Mouse (Mus musculus) lung, embryonic 16.5 days (tissue): Measurements from ENCODE around the gene Adprhl1. TPM values are rescaled to one million over a fixed set of nuclear protein-coding genes. Genes with fewer than 3 reads are reported as not detected.

Source experiments
- ATAC-seq: fragments of 200-750 bp; cut with Nextera tagmentation; 2 replicates; pipeline ENCODE4 v1.8.0; 2017; ENCODE audit warnings: low read depth, mild to moderate bottlenecking, moderate library complexity
- H3K27ac ChIP-seq: fragments of 300-500 bp; sonication (generic); 2 replicates; pipeline ENCODE4 v1.5.1; 2014; ENCODE audit warnings: mild to moderate bottlenecking, control low read depth, low read length
- H3K27me3 ChIP-seq: fragments of 300-500 bp; sonication (generic); 2 replicates; pipeline ENCODE4 v1.6.1; 2014; ENCODE audit warnings: low read depth, low read length, mixed read lengths; ENCODE audit not compliant: control insufficient read depth, insufficient read depth
- H3K36me3 ChIP-seq: fragments of 300-500 bp; sonication (generic); 2 replicates; pipeline ENCODE4 v1.6.1; 2014; ENCODE audit warnings: low read length; ENCODE audit not compliant: control insufficient read depth, insufficient read depth
- H3K4me1 ChIP-seq: fragments of 300-500 bp; sonication (generic); replicated peaks from 2 replicates; pipeline ENCODE4 v1.6.1; 2014; ENCODE audit warnings: low read length, mixed read lengths; ENCODE audit not compliant: control insufficient read depth, insufficient read depth
- H3K4me2 ChIP-seq: fragments of 300-500 bp; sonication (generic); 2 replicates; pipeline ENCODE4 v1.6.1; 2014; ENCODE audit warnings: low read depth, low read length, control low read depth
- H3K4me3 ChIP-seq: fragments of 300-500 bp; sonication (generic); 2 replicates; pipeline ENCODE4 v1.5.1; 2014; ENCODE audit warnings: mild to moderate bottlenecking, low read length, control low read depth
- H3K9ac ChIP-seq: fragments of 300-500 bp; sonication (generic); 2 replicates; pipeline ENCODE4 v1.6.1; 2014; ENCODE audit warnings: low read length, control low read depth
- H3K9me3 ChIP-seq: fragments of 300-500 bp; sonication (generic); 2 replicates; pipeline ENCODE4 v1.6.1; 2016; ENCODE audit warnings: low read length; ENCODE audit not compliant: control insufficient read depth
- WGBS: fragments of 180-500 bp; shearing (Covaris S2); extraction: QIAGEN DNeasy Blood & Tissue Kit; methylation state at CpG from one replicate; pipeline ENCODE4 v1.1.7; 2014; 5-methylcytosine and 5-hydroxymethylcytosine counted together
- polyA plus RNA-seq: library from polyadenylated mRNA; unstranded; fragments of >200 nt; fragmentation: Nextera tagmentation; extraction: Ambion mirVana; gene quantifications from 2 replicates; pipeline ENCODE4 v1.2.1, GENCODE M21; 2015

Adprhl1 gene
- polyA plus RNA-seq: 5.7 and 6.3 TPM in 2 replicates

DNA sequence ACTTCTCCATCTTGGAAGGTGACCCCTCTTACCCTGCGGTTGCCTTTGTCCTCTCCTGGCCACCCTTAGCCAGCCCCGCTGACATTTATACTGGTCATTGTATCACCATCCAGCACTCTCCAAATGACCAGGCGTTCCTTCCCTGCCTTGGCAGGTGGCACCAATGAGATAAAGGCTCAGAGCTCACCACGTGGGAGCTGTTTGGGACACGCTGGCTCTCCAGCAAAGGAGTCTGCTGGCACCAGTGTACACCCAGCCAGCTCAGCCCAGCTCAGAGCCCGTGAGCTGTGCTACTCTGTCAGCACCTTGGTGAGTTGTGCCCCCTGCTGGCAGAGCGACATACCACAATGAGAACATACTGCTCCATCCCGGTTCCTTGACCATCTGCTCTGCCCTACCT lies at the start of gene Adprhl1:
Gene Adprhl1 (minus strand): TSS at position 144 of the 400 bp plus-strand sequence.
- no peak within 1 kb of the TSS for H3K27ac ChIP-seq

DNA sequence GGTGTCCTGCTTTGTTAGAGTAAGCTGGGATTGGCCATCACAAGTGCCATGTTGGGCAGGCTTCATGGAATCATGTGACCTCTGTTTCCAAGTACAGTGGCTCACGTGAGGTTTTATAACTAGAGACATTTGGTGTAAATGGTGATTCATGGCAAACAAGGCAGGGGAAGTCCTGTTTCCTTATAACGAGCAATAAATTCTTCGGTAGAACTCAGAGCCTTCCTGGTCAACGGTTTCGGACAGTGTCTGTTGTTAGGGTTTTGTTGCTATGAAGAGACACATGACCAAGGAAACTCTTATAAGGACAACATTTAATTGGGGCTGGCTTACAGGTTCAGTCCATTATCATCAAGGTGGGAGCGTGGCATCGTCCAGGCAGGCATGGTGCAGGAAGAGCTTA lies 47.1 kb upstream of the Adprhl1 start:
- no peak overlapping the region for H3K9ac ChIP-seq
- no peaks in the 10 kb centered on the region for H3K27me3 ChIP-seq
- WGBS: 96% methylated on average over 7 of the region's 7 CpGs
- no peaks in the 10 kb centered on the region for H3K4me1 ChIP-seq
- no peak overlapping the region for H3K27ac ChIP-seq
- peaks cover 32% of the 10 kb centered on the region for H3K36me3 ChIP-seq
- H3K4me2 ChIP-seq: no peak overlapping the region
- no peak for ATAC-seq
- no peak overlapping the region for H3K4me3 ChIP-seq
- 0 out of 2 replicates have a peak, but pooled peaks cover 2% of the 10 kb centered on the region for H3K9me3 ChIP-seq

More for the DNA sequence above, at the start of gene Adprhl1:
- H3K4me1 ChIP-seq: no peaks in the 10 kb centered on the region
- ATAC-seq: peak; percentile 77
- H3K4me2 ChIP-seq: no peak within 1 kb of the TSS
- H3K27me3 ChIP-seq: no peaks in the 10 kb centered on the region
- H3K36me3 ChIP-seq: peaks cover 6% of the 10 kb centered on the region
- no peak within 1 kb of the TSS for H3K4me3 ChIP-seq
- H3K9me3 ChIP-seq: no peaks in the 10 kb centered on the region
- WGBS: 28% methylated on average over 8 of the region's 8 CpGs
- no peak within 1 kb of the TSS for H3K9ac ChIP-seq

DNA sequence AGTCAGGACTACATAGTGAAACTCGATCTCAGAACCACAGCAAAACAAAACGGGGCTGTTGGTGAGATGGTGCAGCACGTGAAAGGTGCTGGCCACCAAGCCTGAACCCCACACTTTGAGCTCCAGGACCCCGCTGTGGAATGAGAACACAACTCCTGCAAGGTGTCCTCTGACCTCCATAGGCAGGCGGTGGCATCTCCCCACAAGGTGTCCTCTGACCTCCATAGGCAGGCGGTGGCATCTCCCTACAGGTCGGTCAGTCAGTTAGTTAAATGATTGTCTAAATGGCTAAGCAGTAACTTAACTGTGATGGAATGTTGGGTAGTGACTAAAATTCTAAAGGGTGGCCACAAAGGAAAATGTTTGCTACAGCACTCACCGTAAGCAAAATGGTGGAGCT lies 45.6 kb upstream of the Adprhl1 start:
- 95% methylated on average over 8 of the region's 8 CpGs for WGBS
- no peak overlapping the region for H3K27ac ChIP-seq
- H3K4me3 ChIP-seq: no peak overlapping the region

DNA sequence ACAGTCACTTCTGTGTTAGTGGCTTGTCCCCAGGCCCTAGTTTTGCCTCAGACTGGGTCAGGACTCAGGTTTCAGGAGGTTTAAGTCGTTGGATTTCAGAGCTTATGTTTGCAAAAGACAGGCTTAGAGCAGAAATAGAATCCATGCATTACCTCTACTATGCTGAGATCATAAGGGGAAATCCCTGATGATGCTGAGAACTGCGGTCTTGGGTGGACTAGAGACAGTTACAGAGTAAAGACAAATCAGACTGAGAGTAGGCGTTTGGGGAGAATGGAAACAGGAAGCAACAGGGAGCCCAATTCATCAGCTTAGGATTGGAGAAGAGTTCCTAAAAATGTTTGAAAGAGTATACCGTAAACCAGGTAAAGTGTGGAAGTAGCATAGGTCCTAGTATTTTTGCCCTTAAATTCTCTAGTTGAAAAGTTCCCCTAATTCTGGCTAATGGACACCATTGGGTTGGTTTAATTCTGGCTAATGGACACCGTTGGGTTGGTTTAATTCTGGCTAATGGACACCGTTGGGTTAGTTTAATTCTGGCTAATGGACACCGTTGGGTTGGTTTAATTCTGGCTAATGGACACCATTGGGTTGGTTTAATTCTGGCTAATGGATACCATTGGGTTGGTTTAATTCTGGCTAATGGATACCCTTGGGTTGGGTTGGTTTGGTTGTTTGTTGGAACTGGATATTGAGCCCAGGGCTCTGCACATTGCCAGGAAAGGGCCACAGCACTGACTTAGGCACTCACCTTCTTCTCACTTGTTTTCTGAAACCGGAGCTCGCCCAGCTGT lies 39.9 kb upstream of the Adprhl1 start:
- Histone ChIP-seq H3K4me1 (peaks cover 4% of the 10 kb centered on the region), H3K9me3 (no peaks in the 10 kb centered on the region), H3K4me3 (no peak overlapping the region), H3K27me3 (no peaks in the 10 kb centered on the region), H3K9ac (no peak overlapping the region), H3K36me3 (peaks cover 14% of the 10 kb centered on the region), H3K27ac (no peak overlapping the region), H3K4me2 (no peak overlapping the region)
- WGBS: 90% methylated on average over 9 of the region's 9 CpGs
- ATAC-seq: no peak

More for the DNA sequence above, 45.6 kb upstream of the Adprhl1 start:
- H3K9ac ChIP-seq: no peak overlapping the region
- H3K4me2 ChIP-seq: no peak overlapping the region
- H3K9me3 ChIP-seq: no peaks in the 10 kb centered on the region
- H3K36me3 ChIP-seq: peaks cover 36% of the 10 kb centered on the region
- ATAC-seq: no peak
- H3K27me3 ChIP-seq: no peaks in the 10 kb centered on the region
- H3K4me1 ChIP-seq: no peaks in the 10 kb centered on the region

DNA sequence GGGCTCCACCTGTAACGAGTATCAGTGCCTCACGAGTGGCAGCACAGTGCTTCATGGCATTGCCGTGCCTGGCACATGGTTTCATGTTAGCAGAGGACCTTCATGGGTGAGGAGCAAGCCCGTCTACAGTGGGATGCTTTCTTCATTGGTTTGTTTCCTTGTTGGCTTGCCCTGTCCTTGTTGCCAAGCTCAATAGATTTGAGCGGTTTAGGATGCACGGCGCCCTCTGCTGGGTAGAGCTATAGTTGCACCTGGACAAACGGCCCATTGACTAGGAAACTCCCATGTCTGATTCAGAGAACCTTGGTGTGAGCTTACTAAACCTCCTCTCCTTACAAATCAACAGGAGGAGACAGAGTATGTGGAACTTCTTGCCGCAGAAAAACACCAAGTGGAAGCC lies 38.4 kb upstream of the Adprhl1 start:
- 28% methylated on average over 9 of the region's 9 CpGs for WGBS

DNA sequence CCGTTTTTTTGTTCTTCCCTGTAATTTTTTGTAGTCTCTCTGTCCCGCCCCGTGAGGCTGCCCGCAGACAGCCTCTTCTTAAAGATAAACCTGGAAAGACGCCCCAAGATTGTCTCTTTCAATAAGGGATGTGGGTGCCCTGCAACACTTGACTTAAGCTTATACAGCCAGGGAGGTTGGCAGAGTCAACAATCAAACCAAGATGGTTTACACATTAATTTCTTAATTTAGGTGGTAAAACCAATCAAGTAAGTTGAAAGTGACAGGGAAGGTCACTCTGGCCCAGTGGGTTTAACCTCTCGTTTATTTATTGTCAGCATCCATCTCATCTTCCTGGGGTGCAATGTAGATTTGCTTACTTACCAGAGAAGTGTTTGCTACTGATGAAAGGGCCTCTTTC lies 34.7 kb upstream of the Adprhl1 start:
- no peak for ATAC-seq

More for the DNA sequence above, 38.4 kb upstream of the Adprhl1 start:
- H3K4me3 ChIP-seq: no peak overlapping the region
- H3K9ac ChIP-seq: no peak overlapping the region
- H3K4me1 ChIP-seq: peaks cover 7% of the 10 kb centered on the region
- H3K4me2 ChIP-seq: no peak overlapping the region
- H3K27me3 ChIP-seq: no peaks in the 10 kb centered on the region
- ATAC-seq: no peak
- H3K27ac ChIP-seq: no peak overlapping the region
- H3K36me3 ChIP-seq: peaks cover 13% of the 10 kb centered on the region
- H3K9me3 ChIP-seq: no peaks in the 10 kb centered on the region

DNA sequence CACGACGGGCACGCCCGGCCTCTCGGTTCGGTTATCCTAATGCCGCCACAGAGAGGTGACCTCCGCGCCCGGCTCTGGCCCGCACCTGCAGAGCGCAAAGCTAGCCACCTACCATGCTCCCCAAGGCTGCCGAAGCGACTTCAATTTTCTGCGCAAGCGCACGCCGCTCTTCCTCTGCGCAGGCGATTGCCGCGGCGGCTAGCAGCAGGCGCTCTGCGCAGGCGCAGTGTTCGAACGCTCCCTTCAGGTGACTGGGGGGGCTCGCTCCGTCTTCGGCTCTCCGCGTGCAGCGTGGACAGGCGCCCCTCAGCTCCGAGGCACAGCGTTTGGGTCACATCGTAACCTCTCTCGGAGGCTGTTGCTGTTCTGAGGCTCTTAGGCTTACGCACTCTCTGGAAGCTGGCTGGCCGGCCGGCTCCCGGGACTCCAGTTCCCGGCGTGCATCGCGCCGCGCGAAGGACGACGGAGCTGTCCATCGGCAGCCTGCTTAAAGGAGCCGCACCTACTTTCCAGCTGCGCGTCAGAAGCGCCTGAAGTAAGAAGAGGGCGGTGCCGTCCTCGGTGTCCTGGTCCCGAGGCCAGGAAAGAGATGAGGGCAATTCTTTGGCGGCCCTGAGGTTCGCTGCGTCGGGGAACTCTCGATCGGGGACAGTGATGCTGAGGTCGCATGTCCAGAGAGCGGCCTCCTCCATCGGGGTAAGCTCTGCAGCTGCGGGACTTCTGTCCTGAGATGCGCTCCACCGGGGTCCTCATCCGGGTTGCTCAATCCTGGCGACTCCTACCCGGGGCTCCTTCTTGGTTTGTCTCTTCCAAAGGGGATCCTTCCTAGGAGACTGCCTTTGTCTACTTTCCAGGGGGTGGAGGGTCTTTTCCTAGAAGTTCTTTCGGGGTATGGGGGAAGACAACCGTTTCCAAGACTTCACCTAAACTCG lies 34.0 kb upstream of the Adprhl1 start, which contains the start of the genes Dcun1d2 and Tmco3:
Gene Dcun1d2 (minus strand): TSS at position 440 of the 932 bp plus-strand sequence.
Gene Tmco3 (plus strand): TSS at position 499 of the 932 bp plus-strand sequence.
- under 1% methylated on average over 79 of the region's 79 CpGs for WGBS
- Histone ChIP-seq H3K9ac (peak within 1 kb of the TSS; percentile 87), H3K4me1 (peaks cover 15% of the 10 kb centered on the region), H3K27ac (peak within 1 kb of the TSS; percentile 99), H3K4me3 (peak within 1 kb of the TSS; percentile 87), H3K36me3 (peaks cover 2% of the 10 kb centered on the region; the same call in 1 of the 2 replicates), H3K27me3 (no peaks in the 10 kb centered on the region), H3K4me2 (peak within 1 kb of the TSS; percentile 97), H3K9me3 (no peaks in the 10 kb centered on the region)
- peak; percentile 94 for ATAC-seq

More for the DNA sequence above, 34.7 kb upstream of the Adprhl1 start:
- no peak overlapping the region for H3K27ac ChIP-seq
- H3K36me3 ChIP-seq: peaks cover 2% of the 10 kb centered on the region; the same call in 1 of the 2 replicates
- peak overlapping the region; percentile 97 for H3K4me2 ChIP-seq
- H3K9me3 ChIP-seq: no peaks in the 10 kb centered on the region
- no peaks in the 10 kb centered on the region for H3K27me3 ChIP-seq
- H3K4me3 ChIP-seq: peak overlapping the region; percentile 87
- H3K4me1 ChIP-seq: peaks cover 15% of the 10 kb centered on the region
- WGBS: 1% methylated on average over 6 of the region's 6 CpGs
- H3K9ac ChIP-seq: peak overlapping the region; percentile 87

DNA sequence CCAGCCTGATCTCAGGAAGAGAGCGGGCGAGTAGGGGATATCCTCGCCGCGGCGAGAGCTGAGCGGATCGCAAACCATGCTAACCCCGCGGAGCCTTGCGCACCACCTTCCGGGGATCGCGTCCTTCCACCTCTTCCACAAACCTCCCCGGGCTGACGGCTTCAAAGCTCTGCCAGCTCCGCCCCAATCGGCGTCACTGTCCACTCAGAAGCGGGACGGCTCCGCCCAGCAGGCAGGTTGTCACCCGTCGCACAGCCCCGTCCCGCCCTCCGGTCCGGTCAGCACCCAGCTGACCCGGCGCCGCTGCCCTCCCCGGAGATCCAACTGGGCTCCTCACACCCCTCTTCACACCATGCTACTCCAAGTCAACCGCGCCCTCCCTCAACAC lies 33.3 kb upstream of the Adprhl1 start:
- H3K9me3 ChIP-seq: no peaks in the 10 kb centered on the region
- H3K4me3 ChIP-seq: peak overlapping the region; percentile 87
- H3K36me3 ChIP-seq: peaks cover 2% of the 10 kb centered on the region; the same call in 1 of the 2 replicates
- peak overlapping the region; percentile 87 for H3K9ac ChIP-seq
- peak; percentile 84 for ATAC-seq
- peak overlapping the region; percentile 99 for H3K27ac ChIP-seq
- peak overlapping the region; percentile 97 for H3K4me2 ChIP-seq
- WGBS: under 1% methylated on average over 34 of the region's 34 CpGs
- H3K4me1 ChIP-seq: peaks cover 15% of the 10 kb centered on the region
- no peaks in the 10 kb centered on the region for H3K27me3 ChIP-seq

DNA sequence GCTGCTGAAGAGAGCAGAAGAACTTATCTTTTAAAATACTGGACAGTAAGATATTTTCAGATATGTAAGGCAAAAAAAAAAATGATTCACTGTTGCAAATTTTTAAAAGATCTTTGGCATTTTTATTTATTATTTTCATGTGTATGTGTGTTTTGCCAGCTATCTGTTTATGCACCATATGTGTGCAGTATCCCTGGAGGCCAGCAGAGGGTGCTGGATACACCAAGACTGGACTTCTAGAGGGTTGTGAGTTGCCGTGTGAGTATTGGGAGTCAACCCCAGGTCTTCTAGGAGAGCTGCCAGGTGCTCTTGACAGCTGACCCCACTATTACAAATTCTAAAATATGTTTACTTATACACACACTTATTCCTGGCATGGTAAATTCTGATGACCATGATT lies 29.2 kb upstream of the Adprhl1 start:
- Histone ChIP-seq H3K4me2 (no peak overlapping the region), H3K27me3 (no peaks in the 10 kb centered on the region), H3K36me3 (no peaks in the 10 kb centered on the region), H3K9ac (no peak overlapping the region), H3K4me1 (peaks cover 8% of the 10 kb centered on the region), H3K9me3 (no peaks in the 10 kb centered on the region), H3K27ac (no peak overlapping the region), H3K4me3 (no peak overlapping the region)
- 63% methylated on average over 1 of the region's 1 CpGs for WGBS
- ATAC-seq: no peak
